Mouse (Mus musculus): ENCODE data around the gene Sema3e.

The Sema3e gene

GRCm38 (mm10) chr5:14198344-14199040, 173.4 kb downstream of the Sema3e start:
- DNase-seq (ENCODE audit: extremely low read depth, low read depth, low spot score) = no peak

DNA sequence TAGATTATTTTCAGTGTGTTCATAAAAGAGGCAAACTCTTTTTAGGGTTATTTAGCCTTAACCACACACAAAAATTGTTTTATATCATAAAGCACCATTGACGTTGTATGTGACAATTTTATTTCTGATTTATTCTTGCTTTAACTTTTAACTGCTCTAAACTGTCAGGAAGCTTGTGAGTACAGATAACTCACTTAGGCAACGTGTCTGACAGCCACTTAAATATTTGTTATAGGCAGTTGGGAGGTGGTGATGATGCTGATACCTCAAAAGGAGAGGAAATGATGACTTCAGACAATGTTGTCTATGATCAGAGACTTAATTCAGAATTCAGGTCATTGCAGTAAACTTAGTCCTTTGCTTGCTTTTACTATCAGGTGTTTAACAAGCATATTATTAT, 181.7 kb downstream of the Sema3e start:
- no peak for DNase-seq (ENCODE audit: extremely low read depth, low read depth, low spot score)

DNA sequence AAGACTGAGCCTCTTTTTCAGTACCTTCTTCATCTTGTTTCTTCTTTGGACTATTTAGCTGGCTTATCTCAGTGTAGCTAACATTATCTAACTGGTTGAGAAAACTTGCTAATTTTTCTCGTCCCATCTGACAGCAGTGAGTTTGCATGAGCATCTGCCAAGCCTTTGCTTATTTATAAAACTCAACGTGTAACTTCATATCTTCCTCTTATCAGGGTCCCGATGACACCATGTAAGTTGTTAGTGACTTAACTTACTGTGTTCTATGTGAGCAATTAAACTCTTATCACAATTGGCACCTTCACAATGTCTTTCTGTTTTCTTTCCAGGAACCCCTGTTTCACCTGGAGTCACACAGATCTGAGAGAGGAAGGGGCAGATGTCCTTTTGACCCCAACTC, 184.9 kb downstream of the Sema3e start:
- no peak for DNase-seq (ENCODE audit: extremely low read depth, low read depth, low spot score)

DNA sequence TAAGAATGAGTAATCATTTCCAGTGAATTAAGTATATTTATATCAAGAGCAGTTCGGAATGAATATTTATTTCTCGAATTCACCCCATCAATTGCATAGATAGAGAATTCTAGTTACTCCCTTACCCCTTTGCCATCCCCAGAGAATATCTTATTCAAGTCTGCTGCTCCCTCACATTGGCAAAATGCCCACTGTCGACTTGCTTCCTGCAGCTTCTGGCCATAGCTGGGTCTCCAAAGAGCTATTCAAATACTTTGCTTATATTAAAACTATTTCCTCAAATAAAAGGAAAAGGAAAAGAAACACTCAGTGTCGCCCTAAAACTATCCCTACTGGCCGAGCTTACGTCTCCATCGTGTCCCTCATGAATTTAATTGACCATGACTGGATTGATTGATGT, 191.1 kb downstream of the Sema3e start:
- DNase-seq (ENCODE audit: extremely low read depth, low read depth, low spot score) = no peak

DNA sequence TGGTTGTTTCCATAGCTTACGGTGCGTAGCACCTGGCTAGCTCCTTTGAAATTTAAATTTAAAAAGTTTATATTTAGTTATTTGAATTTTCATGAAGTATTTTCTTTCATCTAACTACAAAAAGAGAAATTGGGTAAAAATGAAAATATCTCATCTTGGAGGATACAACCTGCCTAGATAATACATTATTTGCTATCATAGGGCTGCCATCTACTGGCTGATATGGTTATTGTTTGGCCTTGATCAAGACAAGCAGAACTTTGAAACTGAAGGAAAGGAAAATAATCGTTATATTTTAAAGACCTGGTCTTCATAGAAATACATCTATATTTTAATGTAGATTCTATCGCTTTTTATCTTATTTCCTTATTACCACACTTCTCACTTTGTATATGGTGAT, 193.6 kb downstream of the Sema3e start:
- DNase-seq (ENCODE audit: extremely low read depth, low read depth, low spot score) = no peak

DNA sequence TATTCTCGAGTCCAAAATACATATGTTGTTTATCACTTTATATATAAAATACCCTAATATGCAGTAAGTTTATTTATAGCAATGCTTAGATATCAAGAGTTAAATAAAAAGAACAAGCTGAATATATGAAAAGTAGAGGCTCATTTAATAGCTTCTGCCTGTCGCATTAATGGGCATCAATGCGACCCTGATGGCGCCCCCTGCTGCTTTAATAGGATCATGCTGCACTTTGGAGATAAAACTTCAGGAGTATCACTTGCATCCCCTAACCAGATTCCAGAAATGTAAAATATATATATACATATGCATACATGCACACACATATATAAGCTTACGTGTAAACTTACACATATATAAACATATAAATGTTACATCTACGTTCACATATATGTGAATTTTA, 199.4 kb downstream of the Sema3e start:
- DNase-seq (ENCODE audit: extremely low read depth, low read depth, low spot score) = no peak

- DNase-seq (ENCODE audit: extremely low read depth, low read depth, low spot score) = no peak
Observed at GRCm38 (mm10) chr5:14231027-14231426, 206.0 kb downstream of the Sema3e start.

DNA sequence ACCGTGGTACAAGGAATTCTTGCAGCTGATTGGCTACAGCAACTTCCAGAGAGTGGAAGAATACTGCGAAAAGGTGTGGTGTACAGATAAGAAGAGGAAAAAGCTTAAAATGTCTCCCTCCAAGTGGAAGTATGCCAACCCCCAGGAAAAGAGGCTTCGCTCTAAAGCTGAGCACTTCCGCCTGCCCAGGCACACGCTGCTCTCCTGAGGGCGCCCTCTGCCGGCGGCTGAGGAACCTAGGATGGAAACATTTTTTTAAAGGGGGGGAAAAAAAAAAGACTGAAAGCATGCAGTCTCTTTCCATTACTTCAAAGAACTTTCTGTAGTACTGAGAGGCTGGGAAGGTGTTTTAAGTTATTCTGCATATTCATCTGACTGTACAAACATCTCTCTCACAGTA, 227.5 kb downstream of the Sema3e start:
- no peak for DNase-seq (ENCODE audit: extremely low read depth, low read depth, low spot score)

- DNase-seq (ENCODE audit: extremely low read depth, low read depth, low spot score) = no peak
Observed at GRCm38 (mm10) chr5:14253328-14253727, 228.3 kb downstream of the Sema3e start.

GRCm38 (mm10) chr5:14260156-14260555, 235.1 kb downstream of the Sema3e start:
- DNase-seq (ENCODE audit: extremely low read depth, low read depth, low spot score) = no peak

GRCm38 (mm10) chr5:14267400-14267799, 242.3 kb downstream of the Sema3e start:
- no peak for DNase-seq (ENCODE audit: extremely low read depth, low read depth, low spot score)
